Mouse (Mus musculus): ENCODE measurements around the gene Lhx2. TPM values are rescaled to one million over a fixed set of nuclear protein-coding genes. Genes with fewer than 3 reads are reported as not detected.

The Lhx2 gene
- polyA plus RNA-seq, 1 experiment from 2014 or later, result 17.4 TPM

GRCm38 (mm10) chr2:38355731-38356427 lies 16.8 kb downstream of the Lhx2 start:
- H3K27ac ChIP-seq, result peak overlapping the region; percentile 44; the same call in 1 of the 2 replicates
- 8% methylated on average over 19 of the region's 19 CpGs for WGBS

DNA sequence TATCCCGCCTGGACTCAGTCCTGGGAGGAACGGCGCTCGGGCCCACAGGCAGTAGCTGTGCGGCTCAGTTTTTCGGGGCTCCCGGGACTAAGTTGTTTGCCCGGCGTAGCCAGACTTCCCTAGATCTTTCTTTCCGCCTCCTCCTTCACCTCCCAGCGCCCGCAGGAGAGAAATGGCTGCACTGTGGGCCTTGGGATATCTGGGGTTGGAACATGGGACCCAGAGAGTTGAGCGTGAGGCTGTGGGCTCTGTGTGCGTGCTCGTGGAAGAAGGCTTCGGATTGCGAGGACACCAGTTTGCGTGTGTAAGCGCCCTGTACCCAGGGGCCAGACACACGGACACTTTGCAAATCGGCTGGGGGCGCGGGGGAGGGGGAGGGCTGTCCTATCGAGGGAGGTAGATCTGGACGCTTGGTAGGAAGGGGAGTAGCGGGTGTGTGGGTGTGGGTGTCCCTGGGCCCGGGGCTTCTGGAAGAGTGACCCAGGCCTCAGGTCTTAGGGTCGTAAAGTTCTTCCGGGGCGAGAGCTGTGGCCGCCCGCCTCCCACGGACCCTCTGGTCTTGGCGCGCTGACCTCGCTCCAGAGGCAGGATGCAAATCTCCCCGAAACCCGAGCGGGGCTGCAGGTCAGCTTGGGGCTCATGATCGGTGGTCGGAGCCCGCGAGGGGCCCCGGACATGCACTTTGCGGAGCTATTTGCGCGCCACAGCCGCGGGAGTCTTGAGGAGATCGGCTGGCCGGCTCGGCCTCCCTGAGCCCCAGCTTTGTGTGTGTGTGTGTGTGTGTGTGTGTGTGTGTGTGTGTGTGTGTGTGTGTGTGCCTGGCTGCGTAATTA lies 17.6 kb downstream of the Lhx2 start:
- ATAC-seq (ENCODE audit: low FRiP score, low read depth), result no peak
- WGBS, result 2% methylated on average over 53 of the region's 53 CpGs
- Histone ChIP-seq H3K4me3 (peak overlapping the region; percentile 70), H3K9me3 (no peaks in the 10 kb centered on the region), H3K4me2 (replicated peaks) (peak overlapping the region; percentile 82), H3K36me3 (peaks cover 12% of the 10 kb centered on the region), H3K4me1 (peaks cover 65% of the 10 kb centered on the region), H3K27me3 (peaks cover 82% of the 10 kb centered on the region), H3K9ac (peak overlapping the region; percentile 73), H3K27ac (peak overlapping the region; percentile 44; the same call in 1 of the 2 replicates)

More at GRCm38 (mm10) chr2:38355731-38356427, 16.8 kb downstream of the Lhx2 start:
- Histone ChIP-seq H3K9me3 (no peaks in the 10 kb centered on the region), H3K4me3 (peak overlapping the region; percentile 70), H3K4me2 (replicated peaks) (peak overlapping the region; percentile 82), H3K36me3 (peaks cover 9% of the 10 kb centered on the region), H3K9ac (peak overlapping the region; percentile 73), H3K4me1 (peaks cover 68% of the 10 kb centered on the region), H3K27me3 (peaks cover 81% of the 10 kb centered on the region)
- ATAC-seq (ENCODE audit: low FRiP score, low read depth), result no peak

- Histone ChIP-seq H3K27ac (0 out of 2 replicates have a peak overlapping the region, but pooled peaks have one; percentile 10), H3K36me3 (peaks cover 15% of the 10 kb centered on the region), H3K9ac (peak overlapping the region; percentile 73), H3K9me3 (no peaks in the 10 kb centered on the region), H3K4me2 (replicated peaks) (peak overlapping the region; percentile 82), H3K4me1 (peaks cover 60% of the 10 kb centered on the region), H3K4me3 (peak overlapping the region; percentile 70), H3K27me3 (peaks cover 78% of the 10 kb centered on the region)
- 2% methylated on average over 35 of the region's 35 CpGs for WGBS
- no peak for ATAC-seq (ENCODE audit: low FRiP score, low read depth)
These were observed 18.5 kb downstream of the Lhx2 start for GRCm38 (mm10) chr2:38357294-38358246.

DNA sequence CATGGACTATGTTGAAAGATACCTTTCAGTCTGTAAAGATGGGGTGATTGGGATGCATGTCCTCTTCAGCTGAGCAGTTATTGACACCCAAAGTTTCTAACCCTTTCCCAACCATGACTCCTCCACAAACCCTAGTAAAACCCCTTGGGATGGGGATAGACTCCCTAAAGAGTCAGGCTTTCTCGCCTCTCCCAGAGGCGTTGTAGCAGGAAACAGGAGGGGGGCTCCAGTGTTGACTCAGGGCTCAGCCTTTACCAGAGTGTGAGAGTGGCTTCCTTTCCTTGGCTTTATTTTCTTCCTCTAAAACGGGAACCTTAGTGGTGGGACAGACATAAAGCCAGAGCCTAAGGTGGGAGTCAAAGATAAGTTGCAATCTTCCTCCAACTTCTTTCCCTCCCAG lies 19.5 kb downstream of the Lhx2 start:
- Histone ChIP-seq H3K9ac (0 out of 2 replicates have a peak overlapping the region, but pooled peaks have one; percentile 13), H3K4me3 (no peak overlapping the region), H3K36me3 (peaks cover 22% of the 10 kb centered on the region), H3K4me2 (replicated peaks) (peak overlapping the region; percentile 38), H3K4me1 (peaks cover 54% of the 10 kb centered on the region), H3K27me3 (peaks cover 73% of the 10 kb centered on the region), H3K27ac (no peak overlapping the region; the same call in 1 of the 2 replicates), H3K9me3 (no peaks in the 10 kb centered on the region)
- no peak for ATAC-seq (ENCODE audit: low FRiP score, low read depth)
- 18% methylated on average over 3 of the region's 3 CpGs for WGBS

DNA sequence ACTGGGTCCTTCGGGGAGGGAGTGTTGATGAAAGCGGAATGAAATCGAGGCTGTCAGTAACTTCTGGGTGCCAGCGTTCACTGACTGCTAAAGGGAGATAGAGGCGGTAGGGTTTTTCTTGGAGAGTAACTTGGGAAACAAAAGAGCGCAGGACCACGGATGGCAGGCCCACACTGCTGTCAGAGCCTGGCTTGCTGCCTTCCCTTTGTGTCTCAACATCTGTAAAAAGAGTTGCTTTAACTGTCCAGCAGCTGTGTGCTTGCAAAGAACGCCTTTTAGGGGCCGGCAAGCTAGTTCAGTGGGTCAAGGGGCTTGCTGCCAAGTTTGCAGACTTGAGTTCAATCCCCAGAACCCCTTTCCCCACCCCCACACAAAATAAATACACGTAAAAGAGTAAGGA lies 20.1 kb downstream of the Lhx2 start:
- H3K27me3 ChIP-seq, result peaks cover 67% of the 10 kb centered on the region
- peaks cover 22% of the 10 kb centered on the region for H3K36me3 ChIP-seq
- ATAC-seq (ENCODE audit: low FRiP score, low read depth), result no peak
- H3K4me2 ChIP-seq (replicated peaks), result peak overlapping the region; percentile 38
- H3K9me3 ChIP-seq, result no peaks in the 10 kb centered on the region
- peaks cover 49% of the 10 kb centered on the region for H3K4me1 ChIP-seq
- H3K9ac ChIP-seq, result 0 out of 2 replicates have a peak overlapping the region, but pooled peaks have one; percentile 13
- no peak overlapping the region; the same call in 1 of the 2 replicates for H3K27ac ChIP-seq
- WGBS, result 16% methylated on average over 10 of the region's 10 CpGs
- no peak overlapping the region for H3K4me3 ChIP-seq

DNA sequence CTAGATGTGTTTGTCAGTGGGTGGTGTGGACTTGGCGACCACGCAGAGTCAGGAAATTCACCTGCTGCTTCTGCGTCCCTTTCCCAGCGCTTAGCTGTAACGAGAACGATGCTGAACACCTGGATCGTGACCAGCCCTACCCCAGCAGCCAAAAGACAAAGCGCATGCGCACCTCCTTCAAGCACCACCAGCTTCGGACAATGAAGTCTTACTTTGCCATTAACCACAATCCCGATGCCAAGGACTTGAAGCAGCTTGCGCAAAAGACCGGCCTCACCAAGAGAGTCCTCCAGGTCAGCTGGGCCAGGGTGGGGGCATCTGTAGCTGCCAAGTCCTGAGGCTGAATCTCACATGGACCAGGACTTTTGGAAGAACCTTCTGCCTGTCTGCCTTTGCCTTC lies 20.7 kb downstream of the Lhx2 start:
- WGBS, result 28% methylated on average over 13 of the region's 13 CpGs
- no peak for ATAC-seq (ENCODE audit: low FRiP score, low read depth)
- no peaks in the 10 kb centered on the region for H3K9me3 ChIP-seq
- no peak overlapping the region for H3K4me3 ChIP-seq
- no peak overlapping the region for H3K4me2 ChIP-seq (replicated peaks)
- H3K4me1 ChIP-seq, result peaks cover 43% of the 10 kb centered on the region
- no peak overlapping the region for H3K9ac ChIP-seq
- peaks cover 61% of the 10 kb centered on the region for H3K27me3 ChIP-seq
- no peak overlapping the region for H3K27ac ChIP-seq
- peaks cover 22% of the 10 kb centered on the region for H3K36me3 ChIP-seq

DNA sequence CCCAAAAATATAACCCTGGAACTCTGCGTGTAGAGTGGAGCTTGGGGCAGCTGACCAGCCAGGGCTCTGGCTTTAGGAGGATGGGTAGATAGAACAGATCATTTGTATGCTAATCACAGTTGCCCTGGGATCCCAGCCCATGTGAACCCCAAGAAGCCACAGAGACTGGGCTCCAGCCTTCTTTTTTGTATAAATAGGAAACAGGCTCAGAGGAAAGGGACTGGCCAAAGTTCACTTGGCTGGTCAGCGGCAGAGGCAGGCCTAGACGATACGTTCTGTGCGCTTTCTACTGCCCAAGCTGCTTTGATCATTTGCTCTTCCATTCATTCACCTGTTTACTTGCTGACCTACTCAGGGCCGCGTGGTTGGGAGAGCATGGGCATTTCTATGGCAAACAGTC lies 27.1 kb downstream of the Lhx2 start:
- Histone ChIP-seq H3K36me3 (peaks cover 23% of the 10 kb centered on the region), H3K4me1 (peaks cover 25% of the 10 kb centered on the region), H3K4me3 (no peak overlapping the region), H3K4me2 (replicated peaks) (no peak overlapping the region), H3K9ac (no peak overlapping the region), H3K27me3 (peaks cover 38% of the 10 kb centered on the region), H3K9me3 (no peaks in the 10 kb centered on the region), H3K27ac (no peak overlapping the region)
- 43% methylated on average over 7 of the region's 7 CpGs for WGBS
- ATAC-seq (ENCODE audit: low FRiP score, low read depth), result no peak

DNA sequence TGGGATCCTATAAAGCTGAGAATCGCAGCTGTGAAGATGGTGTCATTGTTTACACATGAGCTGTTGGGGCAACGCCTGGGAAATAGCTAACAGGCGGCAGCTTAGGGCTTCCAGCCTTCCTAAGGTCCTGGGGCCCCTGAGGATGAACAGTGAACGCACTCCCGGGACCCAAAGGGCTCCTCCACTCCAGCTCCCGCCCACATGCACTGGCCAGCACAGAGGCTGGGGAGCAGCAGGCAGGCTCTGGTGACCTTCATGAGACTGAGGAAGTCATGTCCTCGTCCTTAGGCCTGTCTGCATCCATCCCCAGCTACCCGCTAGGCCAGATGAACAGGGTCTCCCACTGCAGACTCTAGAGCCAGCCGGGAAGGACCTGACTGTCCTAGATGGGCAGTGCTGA lies 27.9 kb downstream of the Lhx2 start:
- Histone ChIP-seq H3K4me2 (replicated peaks) (no peak overlapping the region), H3K9ac (no peak overlapping the region), H3K27me3 (peaks cover 32% of the 10 kb centered on the region), H3K27ac (no peak overlapping the region), H3K4me3 (no peak overlapping the region), H3K36me3 (peaks cover 20% of the 10 kb centered on the region), H3K9me3 (no peaks in the 10 kb centered on the region), H3K4me1 (peaks cover 27% of the 10 kb centered on the region)
- ATAC-seq (ENCODE audit: low FRiP score, low read depth), result no peak
- 16% methylated on average over 9 of the region's 9 CpGs for WGBS

- no peak overlapping the region for H3K4me2 ChIP-seq (replicated peaks)
- H3K9ac ChIP-seq, result no peak overlapping the region
- H3K27me3 ChIP-seq, result peaks cover 32% of the 10 kb centered on the region
- no peaks in the 10 kb centered on the region for H3K9me3 ChIP-seq
- H3K4me3 ChIP-seq, result no peak overlapping the region
- ATAC-seq (ENCODE audit: low FRiP score, low read depth), result no peak
- no peak overlapping the region for H3K27ac ChIP-seq
- peaks cover 29% of the 10 kb centered on the region for H3K4me1 ChIP-seq
- peaks cover 15% of the 10 kb centered on the region for H3K36me3 ChIP-seq
- 59% methylated on average over 5 of the region's 5 CpGs for WGBS
These were observed 28.8 kb downstream of the Lhx2 start for GRCm38 (mm10) chr2:38367852-38368251.

- Histone ChIP-seq H3K27me3 (peaks cover 37% of the 10 kb centered on the region), H3K4me3 (peak overlapping the region; percentile 24), H3K4me2 (replicated peaks) (peak overlapping the region; percentile 57), H3K4me1 (peaks cover 29% of the 10 kb centered on the region), H3K9me3 (no peaks in the 10 kb centered on the region), H3K9ac (no peak overlapping the region), H3K27ac (no peak overlapping the region), H3K36me3 (peaks cover 10% of the 10 kb centered on the region)
- ATAC-seq (ENCODE audit: low FRiP score, low read depth), result peak; percentile 66; the same call in 1 of the 2 replicates
- 15% methylated on average over 31 of the region's 31 CpGs for WGBS
These were observed 29.8 kb downstream of the Lhx2 start for GRCm38 (mm10) chr2:38368746-38369330.
